Mouse (Mus musculus) cerebellum, adult 2 months (tissue): ENCODE data around the gene Zfp780b. TPM values are rescaled to one million over a fixed set of nuclear protein-coding genes. Genes with fewer than 3 reads are reported as not detected.
"Not testable (repeated sequence)": the region's sequence is repeated elsewhere in the genome, so short reads cannot be mapped to it uniquely, and the experiment has no call there.

Experiments
- DNase-seq, 2 experiments: peaks; one replicate each; pipeline ENCODE4 v3.0.0; 2021
- H3K27ac ChIP-seq: fragments of 200-500 bp; 2 replicates; pipeline ENCODE4 v1.5.1; 2012; ENCODE audit warnings: low read length, control low read depth, inconsistent platforms; ENCODE audit not compliant: insufficient read depth
- H3K27me3 ChIP-seq: fragments of 200-500 bp; 2 replicates; pipeline ENCODE4 v1.6.1; 2012; ENCODE audit warnings: inconsistent platforms, mild to moderate bottlenecking, low read length, moderate library complexity; ENCODE audit not compliant: control insufficient read depth, insufficient read depth
- H3K4me1 ChIP-seq: fragments of 200-500 bp; 2 replicates; pipeline ENCODE4 v1.6.1; 2011; ENCODE audit warnings: low read length; ENCODE audit not compliant: control insufficient read depth, insufficient read depth
- H3K4me3 ChIP-seq: fragments of 200-500 bp; replicated peaks from 2 replicates; pipeline ENCODE3; 2011; ENCODE audit warnings: mild to moderate bottlenecking, low read depth, low read length, control low read depth; ENCODE audit not compliant: insufficient read depth
- CTCF ChIP-seq: fragments of 200-500 bp; IDR thresholded peaks from 2 replicates; pipeline ENCODE4 v1.5.1; 2011; ENCODE audit warnings: low read depth, mild to moderate bottlenecking, control low read depth, low read length, moderate library complexity, borderline replicate concordance; ENCODE audit not compliant: insufficient read depth
- POLR2A ChIP-seq: fragments of 200-500 bp; IDR thresholded peaks from 2 replicates; pipeline ENCODE4 v1.6.1; 2011; ENCODE audit warnings: low read length, control low read depth, borderline replicate concordance; ENCODE audit not compliant: insufficient read depth
- WGBS: fragments of 180-500 bp; shearing (Covaris S2); methylation state at CpG from one replicate; pipeline ENCODE4 v1.1.7; 2018; 5-methylcytosine and 5-hydroxymethylcytosine counted together
- polyA plus RNA-seq: library from polyadenylated mRNA; depleted of rRNA; stranded (reverse); fragments of >200 nt; gene quantifications from 2 replicates; pipeline ENCODE4 v1.2.3, GENCODE M21; 2012; rRNA removed

The Zfp780b gene
- polyA plus RNA-seq, 1 experiment, result 10.3 TPM

DNA sequence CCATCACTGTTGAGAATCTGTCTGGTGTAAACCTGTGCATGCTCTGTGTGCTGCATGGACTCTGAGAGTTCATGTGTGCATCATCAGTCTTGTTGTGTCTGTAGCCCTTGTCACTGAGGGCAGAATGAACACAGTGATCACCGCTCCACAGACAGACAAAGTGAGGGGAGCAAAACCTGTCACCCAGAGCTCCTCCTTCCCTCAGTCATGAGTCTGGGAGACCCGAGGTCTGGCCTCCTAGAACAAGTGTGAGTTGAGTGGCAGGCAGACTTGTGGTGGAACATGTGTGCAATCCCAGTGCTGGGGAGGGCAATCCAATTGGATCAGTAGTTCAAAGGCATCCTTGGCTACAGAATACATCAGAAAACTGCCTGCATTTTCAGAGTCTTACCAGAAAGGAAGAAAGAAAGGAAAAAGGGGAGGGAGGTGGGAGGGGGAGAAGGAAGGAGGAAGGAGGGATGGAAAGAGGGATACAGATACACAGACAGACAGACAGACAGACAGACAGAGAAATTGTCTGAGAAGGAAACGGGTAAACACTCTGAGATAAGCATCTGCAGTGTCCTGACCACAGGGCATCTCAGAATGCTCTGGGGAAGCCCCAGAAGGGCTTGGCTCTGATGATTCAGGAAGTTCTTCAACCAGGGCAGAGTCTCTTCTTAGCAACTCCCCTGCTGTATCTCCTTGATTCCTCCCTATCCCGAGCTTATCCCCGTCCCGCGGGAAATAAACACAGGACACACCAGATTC is 45.7 kb downstream of the Zfp780b start:
- DNase-seq, result no peak
- Histone ChIP-seq H3K27ac (no peak overlapping the region), H3K27me3 (no peaks in the 10 kb centered on the region), H3K4me3 (peak overlapping the region; percentile 10), H3K4me1 (no peaks in the 10 kb centered on the region; the same call in 1 of the 2 replicates)
- TF ChIP-seq CTCF (no peak), POLR2A (no peak)
- 16% methylated on average over 7 of the region's 7 CpGs for WGBS

DNA sequence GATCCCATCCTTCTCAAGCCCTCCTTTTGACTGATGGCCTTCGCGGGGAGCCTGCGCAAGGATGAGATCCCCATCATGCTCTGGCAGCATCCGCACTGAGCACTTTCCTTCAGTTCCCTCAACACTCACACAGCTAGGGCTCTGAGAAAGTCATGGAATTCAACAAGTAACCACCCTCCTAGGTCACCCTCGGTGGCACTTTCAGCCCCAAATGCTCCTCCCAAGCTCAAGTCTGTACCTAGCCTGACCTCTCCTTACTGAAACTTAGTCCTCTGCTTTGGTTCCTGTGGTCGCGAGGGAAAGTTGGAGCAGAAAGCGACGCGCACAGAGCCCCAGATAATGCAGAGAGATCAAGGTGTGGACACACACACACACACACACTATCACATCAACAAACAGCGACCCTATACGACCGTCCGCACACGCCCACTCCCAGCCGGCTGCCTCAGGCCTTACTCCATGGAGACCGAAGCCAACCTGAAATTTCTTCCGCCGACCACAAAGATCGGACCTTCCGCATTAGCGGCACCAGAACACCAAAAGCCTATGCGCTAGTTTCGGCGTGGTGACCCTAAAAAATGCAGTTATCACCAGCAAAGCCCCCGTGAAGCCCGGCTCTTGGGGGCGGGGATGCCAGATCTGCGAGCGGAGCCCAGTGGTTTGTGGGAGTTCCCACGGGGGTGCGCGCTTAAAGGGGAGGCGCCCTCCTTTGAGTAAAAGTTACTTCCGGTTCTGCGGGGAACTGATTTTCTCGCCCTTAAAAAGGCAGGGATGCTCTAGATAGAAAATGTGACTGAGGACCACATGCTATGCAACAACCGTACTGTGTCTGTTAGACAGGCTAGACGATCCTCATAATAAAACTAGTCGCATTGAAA is 49.9 kb downstream of the Zfp780b start, which contains the start of gene Zfp974:
Zfp974 (minus strand) TSS at position 643 of the 878 bp plus-strand sequence.
- 2% methylated on average over 40 of the region's 40 CpGs for WGBS
- DNase-seq, result peak; percentile 58 to 61
- Histone ChIP-seq H3K4me3 (peak within 1 kb of the TSS; percentile 93), H3K27ac (no peak within 1 kb of the TSS), H3K27me3 (no peaks in the 10 kb centered on the region), H3K4me1 (no peaks in the 10 kb centered on the region; the same call in 1 of the 2 replicates)
- no peak for TF ChIP-seq CTCF
- TF ChIP-seq POLR2A, result peak; percentile 32; the same call in 1 of the 2 replicates

- H3K27ac ChIP-seq, H3K4me1 ChIP-seq, H3K4me3 ChIP-seq, DNase-seq, H3K27me3 ChIP-seq: not testable (repeated sequence)
- WGBS, result 48% methylated on average over 4 of the region's 4 CpGs
Observed at GRCm38 (mm10) chr7:27927041-27927440, 51.9 kb downstream of the Zfp780b start.

GRCm38 (mm10) chr7:27910952-27911351 is 68.0 kb downstream of the Zfp780b start:
- H3K27ac ChIP-seq, H3K27me3 ChIP-seq, H3K4me3 ChIP-seq, H3K4me1 ChIP-seq, DNase-seq: not testable (repeated sequence)
- 86% methylated on average over 4 of the region's 4 CpGs for whole genome bisulfite sequencing

Other genes starting within 250 kb of the Zfp780b start
- 15.8 and 16.3 TPM in 2 replicates for gene Zfp60, start 247.8 kb downstream of the Zfp780b start, polyA plus RNA-seq
- gene Zfp626, start 172.0 kb downstream of the Zfp780b start, polyA plus RNA-seq, result 3.7 and 3.9 TPM in 2 replicates
- gene Zfp59, start 140.6 kb downstream of the Zfp780b start, polyA plus RNA-seq, result 4.0 and 4.4 TPM in 2 replicates
- gene Zfp607a, start 121.6 kb downstream of the Zfp780b start, polyA plus RNA-seq, result 0.62 and 0.70 TPM in 2 replicates
- 5.7 and 7.2 TPM in 2 replicates for gene Zfp974, start 49.7 kb downstream of the Zfp780b start, polyA plus RNA-seq
- 2.2 and 2.7 TPM in 2 replicates for gene Zfp850, start 34.9 kb upstream of the Zfp780b start, polyA plus RNA-seq
- 217 and 222 TPM in 2 replicates for gene Psmc4, start 70.9 kb upstream of the Zfp780b start, polyA plus RNA-seq
- 0.24 and 0.29 TPM in 2 replicates for gene Fcgbp, start 92.1 kb upstream of the Zfp780b start, polyA plus RNA-seq
- gene 9530053A07Rik, start 150.3 kb upstream of the Zfp780b start, polyA plus RNA-seq, result 0.02 and 0.03 TPM in 2 replicates
- gene Fbl, start 190.5 kb upstream of the Zfp780b start, polyA plus RNA-seq, result 67.0 and 72.8 TPM in 2 replicates
- 27.3 and 29.6 TPM in 2 replicates for gene Dyrk1b, start 200.3 kb upstream of the Zfp780b start, polyA plus RNA-seq